Mouse (Mus musculus) neural tube, embryonic 11.5 days (tissue): ENCODE data around the gene Rpusd4. TPM values are rescaled to one million over a fixed set of nuclear protein-coding genes. Genes with fewer than 3 reads are reported as not detected.

Experiments
- ATAC-seq: fragments of 200-750 bp; cut with Nextera tagmentation; 2 replicates; pipeline ENCODE4 v1.8.0; 2017; ENCODE audit warnings: moderate number of reproducible peaks, mild to moderate bottlenecking, moderate TSS enrichment, moderate library complexity; ENCODE audit not compliant: insufficient read depth, low FRiP score, low TSS enrichment
- DNase-seq: peaks from one replicate; pipeline ENCODE4 v3.0.0-alpha.2; 2015; ENCODE audit warnings: low spot score
- H3K27ac ChIP-seq: fragments of 300-500 bp; sonication (generic); 2 replicates; pipeline ENCODE4 v1.5.1; 2014; ENCODE audit warnings: low read depth, mild to moderate bottlenecking, low read length
- H3K27me3 ChIP-seq: fragments of 300-500 bp; sonication (generic); 2 replicates; pipeline ENCODE4 v1.6.1; 2014; ENCODE audit warnings: mild to moderate bottlenecking, low read length, mixed read lengths; ENCODE audit not compliant: control insufficient read depth, insufficient read depth
- H3K36me3 ChIP-seq: fragments of 300-500 bp; sonication (generic); 2 replicates; pipeline ENCODE4 v1.6.1; 2014; ENCODE audit warnings: mild to moderate bottlenecking, low read length, moderate library complexity, mixed read lengths; ENCODE audit not compliant: control insufficient read depth, insufficient read depth
- H3K4me1 ChIP-seq: fragments of 300-500 bp; sonication (generic); 2 replicates; pipeline ENCODE4 v1.6.1; 2014; ENCODE audit warnings: low read length, mixed read lengths; ENCODE audit not compliant: control insufficient read depth, insufficient read depth
- H3K4me2 ChIP-seq: fragments of 300-500 bp; sonication (generic); 2 replicates; pipeline ENCODE4 v1.6.1; 2014; ENCODE audit warnings: low read depth, mild to moderate bottlenecking, moderate library complexity
- H3K4me3 ChIP-seq: fragments of 300-500 bp; sonication (generic); 2 replicates; pipeline ENCODE4 v1.5.1; 2014; ENCODE audit warnings: low read depth, low read length
- H3K9ac ChIP-seq: fragments of 300-500 bp; sonication (generic); 2 replicates; pipeline ENCODE4 v1.6.1; 2014; ENCODE audit warnings: mild to moderate bottlenecking, low read length
- H3K9me3 ChIP-seq: fragments of 300-500 bp; sonication (generic); 2 replicates; pipeline ENCODE4 v1.6.1; 2016; ENCODE audit warnings: low read length; ENCODE audit not compliant: control insufficient read depth
- WGBS: fragments of 180-500 bp; shearing (Covaris S2); extraction: QIAGEN DNeasy Blood & Tissue Kit; methylation state at CpG from one replicate; pipeline ENCODE4 v1.1.7; 2014; 5-methylcytosine and 5-hydroxymethylcytosine counted together
- polyA plus RNA-seq: library from polyadenylated mRNA; unstranded; fragments of >200 nt; fragmentation: Nextera tagmentation; extraction: Ambion mirVana; gene quantifications from 2 replicates; pipeline ENCODE4 v1.2.1, GENCODE M21; 2014

Gene Rpusd4
- polyA plus RNA-seq, 1 experiment from 2014 or later, result 29.4 TPM

DNA sequence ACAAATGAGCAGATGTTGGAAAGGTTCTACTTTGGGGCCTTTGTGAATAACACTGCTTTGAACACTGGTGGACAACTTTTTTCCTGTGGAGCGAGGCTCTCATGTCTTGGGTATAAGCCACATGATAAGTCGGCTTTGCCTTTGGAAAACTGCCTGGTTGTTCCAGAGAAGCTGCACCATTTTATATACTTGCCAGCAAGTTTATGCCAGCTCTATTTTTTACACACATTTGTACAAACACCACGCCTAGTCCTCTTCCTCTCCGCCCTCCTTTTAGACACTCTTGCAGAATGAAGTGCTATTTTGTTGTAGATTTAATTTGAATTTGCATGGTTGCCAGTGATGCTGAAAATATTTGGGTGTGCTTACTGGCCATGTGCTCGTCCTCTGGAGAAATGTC lies 25.8 kb downstream of the Rpusd4 start:
- H3K36me3 ChIP-seq, result no peaks in the 10 kb centered on the region
- H3K27ac ChIP-seq, result no peak overlapping the region
- no peak overlapping the region for H3K4me2 ChIP-seq
- WGBS, result 84% methylated on average over 5 of the region's 5 CpGs
- H3K9me3 ChIP-seq, result no peaks in the 10 kb centered on the region
- DNase-seq (no peak), ATAC-seq (no peak)
- H3K4me3 ChIP-seq, result no peak overlapping the region
- no peak overlapping the region for H3K9ac ChIP-seq
- H3K27me3 ChIP-seq, result peaks cover 4% of the 10 kb centered on the region; the same call in 1 of the 2 replicates
- H3K4me1 ChIP-seq, result no peaks in the 10 kb centered on the region

DNA sequence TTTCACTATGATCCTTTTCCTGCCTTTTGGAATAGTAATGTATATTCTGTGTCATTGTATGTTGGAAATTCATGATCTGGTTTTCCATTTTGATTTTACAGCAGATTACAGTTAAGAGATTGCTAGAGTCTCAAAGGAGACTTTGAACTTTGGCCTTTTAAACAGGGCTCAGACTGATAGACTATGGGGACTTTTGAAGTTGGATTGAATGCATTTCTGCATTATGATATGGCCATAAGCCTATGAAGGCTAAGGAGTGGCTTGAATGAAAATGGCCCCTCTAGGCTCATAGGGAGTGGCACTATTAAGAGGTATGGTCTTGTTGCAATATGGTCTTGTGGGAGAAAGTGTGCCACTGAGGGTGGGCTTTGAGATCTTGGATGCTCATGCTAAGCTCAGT lies 30.1 kb downstream of the Rpusd4 start:
- Histone ChIP-seq H3K4me3 (no peak overlapping the region), H3K27me3 (no peaks in the 10 kb centered on the region)
- ATAC-seq, result no peak

GRCm38 (mm10) chr9:35302172-35302571 lies 34.5 kb downstream of the Rpusd4 start:
- 89% methylated on average over 3 of the region's 3 CpGs for WGBS
- ATAC-seq, result no peak
- no peak overlapping the region for H3K4me3 ChIP-seq

More for the DNA sequence above, 30.1 kb downstream of the Rpusd4 start:
- no peak for DNase-seq
- Histone ChIP-seq H3K27ac (no peak overlapping the region), H3K9ac (no peak overlapping the region), H3K4me1 (no peaks in the 10 kb centered on the region), H3K4me2 (no peak overlapping the region), H3K36me3 (no peaks in the 10 kb centered on the region), H3K9me3 (no peaks in the 10 kb centered on the region)

GRCm38 (mm10) chr9:35307461-35307860 lies 39.8 kb downstream of the Rpusd4 start:
- no peak overlapping the region for H3K4me2 ChIP-seq
- WGBS, result 81% methylated on average over 7 of the region's 7 CpGs

More at GRCm38 (mm10) chr9:35302172-35302571, 34.5 kb downstream of the Rpusd4 start:
- H3K4me1 ChIP-seq, result no peaks in the 10 kb centered on the region
- no peak overlapping the region for H3K27ac ChIP-seq
- H3K36me3 ChIP-seq, result no peaks in the 10 kb centered on the region
- H3K9me3 ChIP-seq, result no peaks in the 10 kb centered on the region
- no peak for DNase-seq
- H3K4me2 ChIP-seq, result no peak overlapping the region
- no peaks in the 10 kb centered on the region for H3K27me3 ChIP-seq
- H3K9ac ChIP-seq, result no peak overlapping the region

GRCm38 (mm10) chr9:35310377-35310776 lies 42.7 kb downstream of the Rpusd4 start:
- no peaks in the 10 kb centered on the region for H3K9me3 ChIP-seq
- H3K27me3 ChIP-seq, result no peaks in the 10 kb centered on the region
- no peaks in the 10 kb centered on the region; the same call in 1 of the 2 replicates for H3K4me1 ChIP-seq
- no peak overlapping the region for H3K4me2 ChIP-seq
- WGBS, result 88% methylated on average over 6 of the region's 6 CpGs
- DNase-seq (no peak), ATAC-seq (no peak)
- no peaks in the 10 kb centered on the region for H3K36me3 ChIP-seq
- H3K9ac ChIP-seq, result no peak overlapping the region
- no peak overlapping the region for H3K4me3 ChIP-seq
- H3K27ac ChIP-seq, result no peak overlapping the region

More at GRCm38 (mm10) chr9:35307461-35307860, 39.8 kb downstream of the Rpusd4 start:
- no peak for ATAC-seq
- H3K27me3 ChIP-seq, result no peaks in the 10 kb centered on the region
- H3K36me3 ChIP-seq, result no peaks in the 10 kb centered on the region
- no peak overlapping the region for H3K4me3 ChIP-seq
- no peaks in the 10 kb centered on the region for H3K9me3 ChIP-seq
- H3K9ac ChIP-seq, result no peak overlapping the region
- no peak for DNase-seq
- no peak overlapping the region for H3K27ac ChIP-seq
- H3K4me1 ChIP-seq, result no peaks in the 10 kb centered on the region

DNA sequence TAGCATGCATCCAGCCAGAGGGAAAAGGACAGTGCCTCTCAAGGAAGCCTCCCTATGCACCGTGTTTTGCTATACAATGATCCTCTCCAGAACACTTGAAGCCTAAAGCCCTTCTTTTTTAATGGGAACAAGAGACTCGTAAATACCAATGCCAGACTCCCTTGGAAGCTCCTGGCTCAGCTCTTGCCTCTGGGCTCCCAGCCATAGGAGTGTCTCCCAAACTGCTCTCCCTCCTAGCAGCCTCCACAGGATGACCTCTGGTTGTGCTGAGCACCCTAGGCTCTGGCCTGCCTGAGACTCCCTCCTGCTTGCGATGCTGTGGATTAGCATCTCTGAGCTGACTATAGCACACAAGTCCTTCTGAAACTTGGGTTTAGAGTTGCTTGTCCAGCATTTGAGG lies 44.9 kb downstream of the Rpusd4 start:
- no peaks in the 10 kb centered on the region for H3K36me3 ChIP-seq
- ATAC-seq (no peak), DNase-seq (no peak)
- peaks cover 11% of the 10 kb centered on the region for H3K4me1 ChIP-seq
- no peak overlapping the region for H3K27ac ChIP-seq
- WGBS, result 64% methylated on average over 3 of the region's 3 CpGs
- no peak overlapping the region for H3K4me3 ChIP-seq
- no peaks in the 10 kb centered on the region for H3K9me3 ChIP-seq
- H3K4me2 ChIP-seq, result no peak overlapping the region
- no peaks in the 10 kb centered on the region for H3K27me3 ChIP-seq
- no peak overlapping the region for H3K9ac ChIP-seq

- H3K4me1 ChIP-seq, result peaks cover 21% of the 10 kb centered on the region
- no peaks in the 10 kb centered on the region for H3K27me3 ChIP-seq
- WGBS, result 29% methylated on average over 4 of the region's 4 CpGs
- H3K9ac ChIP-seq, result no peak overlapping the region
- H3K36me3 ChIP-seq, result no peaks in the 10 kb centered on the region
- H3K4me2 ChIP-seq, result no peak overlapping the region
- H3K4me3 ChIP-seq, result no peak overlapping the region
- no peaks in the 10 kb centered on the region for H3K9me3 ChIP-seq
- no peak overlapping the region for H3K27ac ChIP-seq
- no peak for ATAC-seq
- DNase-seq, result no peak
These were observed 45.9 kb downstream of the Rpusd4 start for GRCm38 (mm10) chr9:35313601-35314000.

GRCm38 (mm10) chr9:35314254-35314653 lies 46.6 kb downstream of the Rpusd4 start:
- 64% methylated on average over 1 of the region's 1 CpGs for WGBS
- DNase-seq (no peak), ATAC-seq (no peak)
- Histone ChIP-seq H3K9ac (no peak overlapping the region), H3K36me3 (no peaks in the 10 kb centered on the region), H3K4me1 (peaks cover 26% of the 10 kb centered on the region), H3K9me3 (no peaks in the 10 kb centered on the region), H3K27me3 (no peaks in the 10 kb centered on the region), H3K27ac (no peak overlapping the region), H3K4me3 (no peak overlapping the region), H3K4me2 (no peak overlapping the region)

GRCm38 (mm10) chr9:35316771-35317211 lies 49.1 kb downstream of the Rpusd4 start:
- Histone ChIP-seq H3K4me2 (no peak overlapping the region), H3K9ac (no peak overlapping the region), H3K9me3 (no peaks in the 10 kb centered on the region), H3K4me1 (peaks cover 26% of the 10 kb centered on the region), H3K27me3 (no peaks in the 10 kb centered on the region), H3K27ac (peak overlapping the region; percentile 7; the same call in 1 of the 2 replicates), H3K36me3 (no peaks in the 10 kb centered on the region), H3K4me3 (no peak overlapping the region)
- no peak for DNase-seq
- WGBS, result 29% methylated on average over 3 of the region's 3 CpGs
- 0 out of 2 replicates have a peak, but pooled peaks have one; percentile 10 for ATAC-seq
